Mouse (Mus musculus): ENCODE measurements around the gene Spata46. TPM values are rescaled to one million over a fixed set of nuclear protein-coding genes. Genes with fewer than 3 reads are reported as not detected.
A peak's percentile ranks its signal among the peaks of the same experiment; 100 is the strongest.

Spata46 gene
- polyA plus RNA-seq, 1 experiment from 2014 or later, result 2.0 TPM

- Histone ChIP-seq H3K4me3 (ENCODE audit: low read length) (no peak overlapping the region), H3K9me3 (ENCODE audit: control insufficient read depth, low read length) (peaks cover under 1% of the 10 kb centered on the region; the same call in 1 of the 2 replicates), H3K4me1 (ENCODE audit: control insufficient read depth, insufficient read depth, low read length) (no peaks in the 10 kb centered on the region), H3K27ac (ENCODE audit: low read depth, low read length) (no peak overlapping the region), H3K9ac (ENCODE audit: low read depth, low read length) (no peak overlapping the region), H3K4me2 (replicated peaks; ENCODE audit: low read depth, low read length) (no peak overlapping the region), H3K27me3 (ENCODE audit: control insufficient read depth, insufficient read depth, low read length) (no peaks in the 10 kb centered on the region), H3K36me3 (ENCODE audit: control insufficient read depth, insufficient read depth, low read length) (no peaks in the 10 kb centered on the region)
- 86% methylated on average over 15 of the region's 15 CpGs for whole genome bisulfite sequencing
- ATAC-seq (ENCODE audit: low FRiP score, low TSS enrichment), result no peak
These were observed 13.6 kb upstream of the Spata46 start for GRCm38 (mm10) chr1:170294786-170295570.

DNA sequence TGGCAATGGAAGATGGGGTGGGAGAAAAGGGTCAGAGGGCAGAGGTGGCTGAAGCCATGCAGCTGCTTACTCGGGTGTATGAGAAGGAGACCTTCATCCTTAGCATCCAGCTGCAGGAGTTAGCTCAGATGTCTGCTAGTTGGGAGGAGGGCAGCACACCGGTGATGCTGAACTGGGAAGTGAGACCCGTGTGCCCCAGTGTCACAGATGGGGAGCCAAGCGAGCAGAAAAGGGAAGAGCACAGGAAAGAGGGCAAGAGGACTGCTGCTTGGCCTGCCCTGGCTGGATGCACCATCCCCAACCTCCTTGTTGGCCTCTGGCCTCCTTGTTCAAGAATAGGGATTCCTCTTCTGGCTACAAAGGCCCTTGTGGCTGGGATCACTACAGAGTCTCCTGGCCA is 9.1 kb upstream of the Spata46 start:
- H3K9me3 ChIP-seq (ENCODE audit: control insufficient read depth, low read length), result no peaks in the 10 kb centered on the region
- no peaks in the 10 kb centered on the region for H3K36me3 ChIP-seq (ENCODE audit: control insufficient read depth, insufficient read depth, low read length)
- no peaks in the 10 kb centered on the region for H3K27me3 ChIP-seq (ENCODE audit: control insufficient read depth, insufficient read depth, low read length)
- 35% methylated on average over 4 of the region's 4 CpGs for WGBS
- no peaks in the 10 kb centered on the region for H3K4me1 ChIP-seq (ENCODE audit: control insufficient read depth, insufficient read depth, low read length)
- no peak overlapping the region for H3K9ac ChIP-seq (ENCODE audit: low read depth, low read length)
- H3K4me3 ChIP-seq (ENCODE audit: low read length), result no peak overlapping the region
- H3K27ac ChIP-seq (ENCODE audit: low read depth, low read length), result no peak overlapping the region
- no peak overlapping the region for H3K4me2 ChIP-seq (replicated peaks; ENCODE audit: low read depth, low read length)
- peak; percentile 69; the same call in 1 of the 2 replicates for ATAC-seq (ENCODE audit: low FRiP score, low TSS enrichment)

- Histone ChIP-seq H3K27ac (ENCODE audit: low read depth, low read length) (no peak overlapping the region), H3K4me3 (ENCODE audit: low read length) (no peak overlapping the region), H3K4me1 (ENCODE audit: control insufficient read depth, insufficient read depth, low read length) (no peaks in the 10 kb centered on the region), H3K4me2 (replicated peaks; ENCODE audit: low read depth, low read length) (no peak overlapping the region), H3K36me3 (ENCODE audit: control insufficient read depth, insufficient read depth, low read length) (no peaks in the 10 kb centered on the region), H3K9ac (ENCODE audit: low read depth, low read length) (no peak overlapping the region), H3K27me3 (ENCODE audit: control insufficient read depth, insufficient read depth, low read length) (no peaks in the 10 kb centered on the region), H3K9me3 (ENCODE audit: control insufficient read depth, low read length) (no peaks in the 10 kb centered on the region)
- ATAC-seq (ENCODE audit: low FRiP score, low TSS enrichment), result no peak
- 91% methylated on average over 9 of the region's 9 CpGs for WGBS
These were observed 6.9 kb upstream of the Spata46 start for GRCm38 (mm10) chr1:170301686-170302085.

DNA sequence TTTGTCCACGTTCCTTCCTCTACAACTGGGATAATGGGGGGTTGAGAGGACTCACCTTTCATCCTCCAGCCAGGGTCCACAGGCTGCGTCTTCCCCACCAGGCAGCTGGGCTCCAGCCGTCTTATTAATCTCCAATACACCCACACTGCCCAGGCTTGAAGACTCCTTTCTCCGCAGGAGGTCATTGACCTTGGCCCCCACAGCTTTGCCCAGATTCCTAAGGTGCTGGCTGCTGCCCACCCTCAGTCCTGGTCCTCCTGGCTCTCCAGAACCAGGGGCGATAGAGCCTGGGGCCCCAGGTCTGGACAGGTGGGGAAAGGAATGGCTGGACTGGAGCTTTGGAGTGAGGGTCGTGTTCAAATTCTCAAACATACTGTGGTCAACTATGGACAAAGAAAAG is 6.1 kb upstream of the Spata46 start:
- Histone ChIP-seq H3K27ac (ENCODE audit: low read depth, low read length) (no peak overlapping the region), H3K27me3 (ENCODE audit: control insufficient read depth, insufficient read depth, low read length) (no peaks in the 10 kb centered on the region), H3K4me1 (ENCODE audit: control insufficient read depth, insufficient read depth, low read length) (no peaks in the 10 kb centered on the region), H3K36me3 (ENCODE audit: control insufficient read depth, insufficient read depth, low read length) (no peaks in the 10 kb centered on the region), H3K9me3 (ENCODE audit: control insufficient read depth, low read length) (no peaks in the 10 kb centered on the region), H3K4me2 (replicated peaks; ENCODE audit: low read depth, low read length) (no peak overlapping the region), H3K4me3 (ENCODE audit: low read length) (no peak overlapping the region), H3K9ac (ENCODE audit: low read depth, low read length) (no peak overlapping the region)
- WGBS, result 86% methylated on average over 6 of the region's 6 CpGs
- ATAC-seq (ENCODE audit: low FRiP score, low TSS enrichment), result no peak

DNA sequence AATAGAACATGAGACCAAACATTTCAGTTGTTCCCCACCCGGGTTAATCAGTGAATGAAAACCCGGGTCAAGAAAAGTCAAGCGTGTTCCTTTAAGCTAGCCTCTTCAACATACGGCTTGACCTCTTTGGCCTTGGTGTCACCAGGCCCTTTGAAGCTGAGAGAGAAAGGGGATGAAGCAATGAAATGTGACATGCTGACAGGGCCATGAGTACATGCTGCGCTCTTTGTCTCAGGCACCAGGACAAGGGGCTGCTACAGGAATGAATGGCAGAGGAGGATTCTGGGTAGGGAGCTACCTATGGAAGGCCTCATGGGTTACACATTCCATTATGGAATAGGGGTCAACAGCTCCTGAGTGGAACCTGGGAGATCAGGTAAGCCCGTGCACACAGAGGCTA is 5.5 kb upstream of the Spata46 start:
- no peak for ATAC-seq (ENCODE audit: low FRiP score, low TSS enrichment)
- Histone ChIP-seq H3K9me3 (ENCODE audit: control insufficient read depth, low read length) (no peaks in the 10 kb centered on the region), H3K4me1 (ENCODE audit: control insufficient read depth, insufficient read depth, low read length) (no peaks in the 10 kb centered on the region), H3K27ac (ENCODE audit: low read depth, low read length) (no peak overlapping the region), H3K4me2 (replicated peaks; ENCODE audit: low read depth, low read length) (no peak overlapping the region), H3K36me3 (ENCODE audit: control insufficient read depth, insufficient read depth, low read length) (no peaks in the 10 kb centered on the region), H3K4me3 (ENCODE audit: low read length) (no peak overlapping the region), H3K27me3 (ENCODE audit: control insufficient read depth, insufficient read depth, low read length) (no peaks in the 10 kb centered on the region), H3K9ac (ENCODE audit: low read depth, low read length) (no peak overlapping the region)
- WGBS, result 57% methylated on average over 6 of the region's 6 CpGs

GRCm38 (mm10) chr1:170305002-170305401 is 3.6 kb upstream of the Spata46 start:
- Histone ChIP-seq H3K4me3 (ENCODE audit: low read length) (no peak overlapping the region), H3K4me2 (replicated peaks; ENCODE audit: low read depth, low read length) (no peak overlapping the region), H3K9me3 (ENCODE audit: control insufficient read depth, low read length) (no peaks in the 10 kb centered on the region), H3K27me3 (ENCODE audit: control insufficient read depth, insufficient read depth, low read length) (no peaks in the 10 kb centered on the region), H3K4me1 (ENCODE audit: control insufficient read depth, insufficient read depth, low read length) (no peaks in the 10 kb centered on the region), H3K9ac (ENCODE audit: low read depth, low read length) (no peak overlapping the region), H3K27ac (ENCODE audit: low read depth, low read length) (no peak overlapping the region), H3K36me3 (ENCODE audit: control insufficient read depth, insufficient read depth, low read length) (no peaks in the 10 kb centered on the region)
- WGBS, result 87% methylated on average over 10 of the region's 10 CpGs
- no peak for ATAC-seq (ENCODE audit: low FRiP score, low TSS enrichment)

DNA sequence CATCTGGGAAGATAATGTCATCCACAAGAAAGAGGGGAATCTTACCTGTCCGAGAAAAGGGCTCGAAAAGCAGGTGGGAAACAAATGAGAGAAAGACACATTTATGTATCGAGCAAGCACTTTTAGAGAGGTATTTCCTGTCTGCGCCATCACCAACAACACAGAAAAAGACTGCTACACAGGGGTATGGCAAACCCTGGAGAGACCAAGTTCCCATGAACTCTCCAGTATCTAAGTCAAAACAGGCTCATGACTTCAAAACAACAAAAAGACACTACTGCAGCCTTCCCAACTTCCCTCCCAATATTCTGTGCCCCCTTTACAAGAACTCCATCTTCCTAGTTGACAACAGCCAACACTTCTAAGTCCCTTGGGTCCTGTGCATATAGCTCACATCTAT is 2.4 kb upstream of the Spata46 start, which contains the start of gene Gm7694:
TSS of gene Gm7694 (minus strand) at position 101 of the 400 bp plus-strand sequence.
- H3K4me3 ChIP-seq (ENCODE audit: low read length), result no peak within 1 kb of the TSS
- ATAC-seq (ENCODE audit: low FRiP score, low TSS enrichment), result no peak

GRCm38 (mm10) chr1:170311431-170311830 is 2.8 kb downstream of the Spata46 start:
- H3K4me2 ChIP-seq (replicated peaks; ENCODE audit: low read depth, low read length), result no peak overlapping the region
- no peak overlapping the region for H3K9ac ChIP-seq (ENCODE audit: low read depth, low read length)

More for the DNA sequence above, 2.4 kb upstream of the Spata46 start, which contains the start of gene Gm7694:
- Histone ChIP-seq H3K9ac (ENCODE audit: low read depth, low read length) (no peak within 1 kb of the TSS), H3K4me1 (ENCODE audit: control insufficient read depth, insufficient read depth, low read length) (no peaks in the 10 kb centered on the region), H3K9me3 (ENCODE audit: control insufficient read depth, low read length) (no peaks in the 10 kb centered on the region), H3K27me3 (ENCODE audit: control insufficient read depth, insufficient read depth, low read length) (no peaks in the 10 kb centered on the region), H3K36me3 (ENCODE audit: control insufficient read depth, insufficient read depth, low read length) (no peaks in the 10 kb centered on the region), H3K27ac (ENCODE audit: low read depth, low read length) (no peak within 1 kb of the TSS), H3K4me2 (replicated peaks; ENCODE audit: low read depth, low read length) (no peak within 1 kb of the TSS)
- WGBS, result 93% methylated on average over 4 of the region's 4 CpGs

DNA sequence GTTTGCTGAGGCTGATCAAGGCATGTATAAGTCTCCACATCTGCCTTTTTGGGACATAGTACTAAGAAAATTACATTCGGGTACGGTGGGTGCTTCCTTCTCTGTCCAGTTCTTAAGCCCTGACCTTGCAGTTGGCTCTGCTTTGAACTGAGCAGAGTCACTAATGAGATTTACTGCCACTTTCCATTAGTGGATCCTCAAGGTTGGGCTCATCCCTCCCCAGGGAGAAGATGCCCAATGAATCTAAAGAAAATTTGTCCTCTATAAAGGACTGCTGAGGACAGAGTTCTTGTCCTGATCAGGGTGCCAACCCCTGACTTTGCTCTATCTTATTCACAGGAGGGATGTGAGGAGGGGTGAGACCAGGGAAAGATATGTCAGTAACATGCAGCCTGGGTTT is 13.4 kb downstream of the Spata46 start:
- no peaks in the 10 kb centered on the region for H3K4me1 ChIP-seq (ENCODE audit: control insufficient read depth, insufficient read depth, low read length)
- H3K9me3 ChIP-seq (ENCODE audit: control insufficient read depth, low read length), result no peaks in the 10 kb centered on the region
- H3K9ac ChIP-seq (ENCODE audit: low read depth, low read length), result no peak overlapping the region
- H3K4me2 ChIP-seq (replicated peaks; ENCODE audit: low read depth, low read length), result no peak overlapping the region
- H3K36me3 ChIP-seq (ENCODE audit: control insufficient read depth, insufficient read depth, low read length), result no peaks in the 10 kb centered on the region; the same call in 1 of the 2 replicates
- H3K4me3 ChIP-seq (ENCODE audit: low read length), result no peak overlapping the region
- H3K27me3 ChIP-seq (ENCODE audit: control insufficient read depth, insufficient read depth, low read length), result no peaks in the 10 kb centered on the region
- ATAC-seq (ENCODE audit: low FRiP score, low TSS enrichment), result no peak
- H3K27ac ChIP-seq (ENCODE audit: low read depth, low read length), result no peak overlapping the region
- WGBS, result 65% methylated on average over 2 of the region's 2 CpGs

More at GRCm38 (mm10) chr1:170311431-170311830, 2.8 kb downstream of the Spata46 start:
- Histone ChIP-seq H3K27me3 (ENCODE audit: control insufficient read depth, insufficient read depth, low read length) (no peaks in the 10 kb centered on the region), H3K4me1 (ENCODE audit: control insufficient read depth, insufficient read depth, low read length) (no peaks in the 10 kb centered on the region), H3K27ac (ENCODE audit: low read depth, low read length) (no peak overlapping the region), H3K9me3 (ENCODE audit: control insufficient read depth, low read length) (no peaks in the 10 kb centered on the region), H3K4me3 (ENCODE audit: low read length) (no peak overlapping the region), H3K36me3 (ENCODE audit: control insufficient read depth, insufficient read depth, low read length) (no peaks in the 10 kb centered on the region)
- ATAC-seq (ENCODE audit: low FRiP score, low TSS enrichment), result no peak
- 83% methylated on average over 6 of the region's 6 CpGs for whole genome bisulfite sequencing

All from kidney, embryonic 14.5 days (tissue).